Mouse (Mus musculus): ENCODE results near the gene Cox6a1.

DNA sequence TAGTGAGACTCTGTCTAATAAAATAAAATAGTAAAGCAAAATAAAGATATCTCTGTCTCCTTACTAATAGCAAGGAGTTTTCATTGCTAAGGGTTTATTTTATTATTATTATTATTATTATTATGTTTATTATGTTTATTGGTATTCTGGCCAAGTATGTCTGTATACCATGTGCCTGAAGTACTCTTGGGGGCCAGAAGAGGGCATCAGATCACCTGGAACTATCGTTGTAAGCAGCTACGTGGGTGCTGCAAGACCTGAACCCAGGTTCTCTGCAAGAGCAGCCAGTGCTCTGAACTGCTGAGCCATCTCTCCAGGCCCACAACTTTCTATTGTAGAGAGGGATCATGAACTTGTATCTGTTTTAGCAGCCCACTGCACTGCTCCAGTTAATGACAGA, 26.7 kb upstream of the Cox6a1 start:
- no peak for TF ChIP-seq E2F4 (IDR thresholded peaks at IDR 0.05; ENCODE audit: insufficient read depth)
- TF ChIP-seq POLR2A (IDR thresholded peaks at IDR 0.05; ENCODE audit: insufficient read length, low read depth) = no peak
- TF ChIP-seq MYOD1 (IDR thresholded peaks at IDR 0.05; ENCODE audit: control insufficient read depth in 1 of 3, insufficient read length in 2 of 3, low read depth in 2 of 3) = no peak
- TF ChIP-seq MYOG (IDR thresholded peaks at IDR 0.05; ENCODE audit: control insufficient read depth in 1 of 3, insufficient read depth in 1 of 3, insufficient read length in 2 of 3, low read depth in 2 of 3) = no peak
- no peak for TF ChIP-seq TCF3 (IDR thresholded peaks at IDR 0.05; ENCODE audit: insufficient read length, low read depth)
